8 mouse cellular contexts compared by ENCODE assay signal in the genomic region with DNA sequence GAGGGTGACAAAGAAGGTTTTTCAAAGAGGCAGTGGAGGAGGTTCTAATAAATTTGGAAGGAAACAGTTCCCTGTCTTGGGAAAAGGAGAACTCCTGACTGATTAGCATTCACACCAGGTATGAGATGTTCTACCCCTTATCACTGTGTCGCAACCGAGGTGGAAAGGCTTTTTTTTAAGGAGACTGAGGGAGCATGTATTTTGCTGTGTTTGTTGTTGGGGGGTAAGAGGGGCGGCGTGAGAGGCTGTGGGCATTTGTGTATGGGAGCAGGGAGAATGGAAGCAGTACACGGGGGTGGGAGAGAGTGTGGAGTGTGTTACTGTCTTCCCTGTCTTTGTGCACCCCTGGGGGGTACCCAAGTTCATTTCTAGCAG.
A peak's percentile ranks its signal among the peaks of the same experiment; 100 is the strongest.
DNase-seq lines count a peak whose midpoint lies in the region; ATAC-seq and TF ChIP-seq lines count a peak whose summit lies in the region.

No protein-coding gene starts in this region.

- H3K27ac ChIP-seq in heart, adult 2 months = peak overlapping the region; percentile 65
- peak overlapping the region; percentile 97 for H3K27ac ChIP-seq in forebrain, embryonic 16.5 days (ENCODE audit: low read length)
- no peak overlapping the region for H3K27ac ChIP-seq in liver, embryonic 13.5 days

- H3K79me2 ChIP-seq in heart, adult 2 months (replicated peaks; ENCODE audit: control insufficient read depth, insufficient read depth, low read length) = peaks cover 2% of the 10 kb centered on the region; the same call in 1 of the 2 replicates

- peaks cover 19% of the 10 kb centered on the region for H3K4me1 ChIP-seq in heart, adult 2 months (ENCODE audit: control insufficient read depth, insufficient read depth, low read length)
- peaks cover 29% of the 10 kb centered on the region for H3K4me1 ChIP-seq in forebrain, embryonic 16.5 days (replicated peaks; ENCODE audit: control insufficient read depth, insufficient read depth, low read length)
- no peaks in the 10 kb centered on the region for H3K4me1 ChIP-seq in liver, embryonic 13.5 days (replicated peaks)

- peaks cover 38% of the 10 kb centered on the region for H3K36me3 ChIP-seq in heart, adult 2 months (ENCODE audit: control insufficient read depth, insufficient read depth, low read length)
- no peaks in the 10 kb centered on the region for H3K36me3 ChIP-seq in forebrain, embryonic 16.5 days (ENCODE audit: control insufficient read depth, insufficient read depth)
- H3K36me3 ChIP-seq in liver, embryonic 13.5 days = no peaks in the 10 kb centered on the region

- DNase-seq in heart, adult 2 months = no peak
- DNase-seq in heart, postnatal 25 days (ENCODE audit: low spot score) = no peak
- DNase-seq in brain, adult 2 months (ENCODE audit: low read depth, low spot score) = peak; percentile 49
- DNase-seq in liver, embryonic 13.5 days = no peak
- no peak for DNase-seq in ovary, adult 18-20 months (ENCODE audit: low spot score)
- no peak for DNase-seq in layer of hippocampus, adult 18-20 months (ENCODE audit: low spot score in 2 of 2)
- no peak for DNase-seq in ovary, postnatal 10 days (ENCODE audit: low spot score)

- no peak for TF ChIP-seq EP300 in heart, adult 2 months (IDR thresholded peaks at IDR 0.05; ENCODE audit: insufficient read depth, low read depth, low read length)

- peak; percentile 67 for ATAC-seq in forebrain, embryonic 16.5 days
- no peak for ATAC-seq in liver, embryonic 13.5 days (ENCODE audit: low read depth)

- peak overlapping the region; percentile 71 for H3K4me2 ChIP-seq in forebrain, embryonic 16.5 days (ENCODE audit: low read length)
- peak overlapping the region; percentile 37 for H3K4me2 ChIP-seq in liver, embryonic 13.5 days

- H3K9ac ChIP-seq in heart, adult 2 months (ENCODE audit: low read depth, low read length) = peak overlapping the region; percentile 27
- peak overlapping the region; percentile 83 for H3K9ac ChIP-seq in forebrain, embryonic 16.5 days (replicated peaks; ENCODE audit: low read depth, low read length)
- no peak overlapping the region for H3K9ac ChIP-seq in liver, embryonic 13.5 days

- intact Hi-C loops in heart, adult 2 months (cut with DNase I) = loop anchor here (5.0 to 10.0 kb wide), 2 partner anchors 36 to 71 kb away; no protein-coding TSS in a partner anchor
- intact Hi-C loops in heart, postnatal 25 days (cut with DNase I) = loop anchor here (5.0 kb wide), 3 partner anchors 34 to 69 kb away; no protein-coding TSS in a partner anchor

- no peak for TF ChIP-seq POLR2A in heart, adult 2 months (IDR thresholded peaks at IDR 0.05; ENCODE audit: insufficient read depth, low read depth, low read length)

- no peaks in the 10 kb centered on the region for H3K27me3 ChIP-seq in heart, adult 2 months (ENCODE audit: control insufficient read depth, insufficient read depth, low read length)
- H3K27me3 ChIP-seq in forebrain, embryonic 16.5 days (replicated peaks; ENCODE audit: control insufficient read depth, insufficient read depth, low read length) = no peaks in the 10 kb centered on the region
- no peaks in the 10 kb centered on the region; the same call in 1 of the 2 replicates for H3K27me3 ChIP-seq in liver, embryonic 13.5 days

- H3K4me3 ChIP-seq in heart, adult 2 months = peak overlapping the region; percentile 37; the same call in 1 of the 2 replicates
- peak overlapping the region; percentile 62 for H3K4me3 ChIP-seq in forebrain, embryonic 16.5 days (replicated peaks; ENCODE audit: low read length)
- no peak overlapping the region for H3K4me3 ChIP-seq in liver, embryonic 13.5 days (replicated peaks)

- H3K9me3 ChIP-seq in forebrain, embryonic 16.5 days (ENCODE audit: control insufficient read depth, low read length) = no peaks in the 10 kb centered on the region
- no peaks in the 10 kb centered on the region for H3K9me3 ChIP-seq in liver, embryonic 13.5 days (replicated peaks)

- TF ChIP-seq CTCF in heart, adult 2 months (IDR thresholded peaks at IDR 0.05) = no peak

- 5% methylated on average over 5 of the region's 5 CpGs for whole genome bisulfite sequencing in heart, adult 2 months
- 0% methylated on average over 5 of the region's 5 CpGs for WGBS in forebrain, embryonic 16.5 days
- 5% methylated on average over 5 of the region's 5 CpGs for WGBS in liver, embryonic 13.5 days (ENCODE audit: insufficient replicate concordance)
